Mouse (Mus musculus): ENCODE results near the gene Batf. TPM values are rescaled to one million over a fixed set of nuclear protein-coding genes. Genes with fewer than 3 reads are reported as not detected.

Batf gene
- polyA plus RNA-seq, 1 experiment from 2014 or later: 1.5 TPM

DNA sequence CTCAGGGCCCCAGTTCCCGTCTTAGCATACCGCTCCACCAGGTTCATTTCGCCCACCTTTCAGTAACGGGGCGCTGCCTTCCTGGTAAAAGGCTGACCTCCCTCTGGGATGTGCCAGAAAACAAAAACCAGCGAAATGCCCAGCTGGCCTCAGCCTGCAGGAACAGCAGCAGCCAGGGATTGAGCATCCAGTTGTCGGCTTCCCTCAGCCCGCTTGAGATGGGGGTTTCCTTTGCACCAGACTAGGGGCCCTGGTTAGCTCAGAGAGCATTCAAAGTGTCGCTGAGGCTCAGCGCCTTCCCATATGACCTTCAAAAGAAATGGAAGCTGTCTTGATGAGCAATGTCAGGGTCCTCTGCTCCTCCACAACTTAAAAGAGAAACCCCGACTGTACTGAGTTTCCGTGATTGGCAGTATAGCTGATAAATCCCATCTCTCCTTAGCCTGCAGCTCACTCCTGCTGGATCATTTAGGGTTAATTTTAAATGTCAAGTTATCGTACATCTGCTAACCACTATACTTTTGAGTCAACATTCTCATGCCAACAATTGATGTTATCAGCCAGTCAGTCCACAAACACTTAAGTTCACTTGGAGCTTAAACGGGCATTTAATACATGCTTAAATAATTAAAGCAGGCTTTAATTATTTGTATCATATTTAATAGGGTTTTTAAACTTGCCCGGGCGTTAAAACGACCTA, 19.5 kb downstream of the Batf start:
- ATAC-seq (ENCODE audit: insufficient read depth, low FRiP score, low TSS enrichment): no peak
- H3K4me2 ChIP-seq (ENCODE audit: low read depth): peak overlapping the region; percentile 51
- 23% methylated on average over 17 of the region's 17 CpGs for WGBS
- no peaks in the 10 kb centered on the region for H3K9me3 ChIP-seq (ENCODE audit: control insufficient read depth, low read length)
- H3K4me1 ChIP-seq (ENCODE audit: control insufficient read depth, insufficient read depth, low read length): no peaks in the 10 kb centered on the region
- no peak for DNase-seq (ENCODE audit: low spot score)
- no peak overlapping the region for H3K27ac ChIP-seq (ENCODE audit: low read depth, low read length)
- peak overlapping the region; percentile 49 for H3K9ac ChIP-seq (ENCODE audit: low read length)
- H3K4me3 ChIP-seq (ENCODE audit: low read depth, low read length): peak overlapping the region; percentile 32
- H3K27me3 ChIP-seq (ENCODE audit: control insufficient read depth, insufficient read depth, low read length): no peaks in the 10 kb centered on the region
- H3K36me3 ChIP-seq (ENCODE audit: control insufficient read depth, insufficient read depth, low read length): no peaks in the 10 kb centered on the region

DNA sequence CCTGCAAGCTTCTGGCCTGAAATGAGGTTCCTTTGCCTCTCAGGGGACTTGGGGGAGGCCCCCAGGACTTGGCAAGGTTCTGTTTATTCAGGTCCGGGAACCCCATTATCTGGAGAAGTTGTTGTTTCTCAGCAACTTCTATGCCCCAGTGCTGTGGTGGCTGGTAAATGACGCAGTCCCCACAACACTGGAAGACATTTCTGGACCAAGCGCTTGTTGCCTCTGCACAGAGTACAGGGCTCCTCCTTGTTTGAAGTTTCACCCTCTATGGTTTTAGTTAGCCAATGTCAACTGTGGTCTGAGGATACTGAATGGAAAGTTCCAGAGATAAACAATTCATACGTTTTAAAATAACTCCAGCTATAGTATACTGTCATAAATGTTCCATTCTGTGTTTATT, 20.4 kb downstream of the Batf start:
- no peaks in the 10 kb centered on the region for H3K4me1 ChIP-seq (ENCODE audit: control insufficient read depth, insufficient read depth, low read length)
- H3K4me2 ChIP-seq (ENCODE audit: low read depth): no peak overlapping the region
- WGBS: 86% methylated on average over 4 of the region's 4 CpGs
- no peak for DNase-seq (ENCODE audit: low spot score)
- no peaks in the 10 kb centered on the region for H3K9me3 ChIP-seq (ENCODE audit: control insufficient read depth, low read length)
- no peaks in the 10 kb centered on the region for H3K27me3 ChIP-seq (ENCODE audit: control insufficient read depth, insufficient read depth, low read length)
- no peak for ATAC-seq (ENCODE audit: insufficient read depth, low FRiP score, low TSS enrichment)
- no peak overlapping the region for H3K9ac ChIP-seq (ENCODE audit: low read length)
- H3K4me3 ChIP-seq (ENCODE audit: low read depth, low read length): no peak overlapping the region
- H3K36me3 ChIP-seq (ENCODE audit: control insufficient read depth, insufficient read depth, low read length): no peaks in the 10 kb centered on the region
- no peak overlapping the region for H3K27ac ChIP-seq (ENCODE audit: low read depth, low read length)

DNA sequence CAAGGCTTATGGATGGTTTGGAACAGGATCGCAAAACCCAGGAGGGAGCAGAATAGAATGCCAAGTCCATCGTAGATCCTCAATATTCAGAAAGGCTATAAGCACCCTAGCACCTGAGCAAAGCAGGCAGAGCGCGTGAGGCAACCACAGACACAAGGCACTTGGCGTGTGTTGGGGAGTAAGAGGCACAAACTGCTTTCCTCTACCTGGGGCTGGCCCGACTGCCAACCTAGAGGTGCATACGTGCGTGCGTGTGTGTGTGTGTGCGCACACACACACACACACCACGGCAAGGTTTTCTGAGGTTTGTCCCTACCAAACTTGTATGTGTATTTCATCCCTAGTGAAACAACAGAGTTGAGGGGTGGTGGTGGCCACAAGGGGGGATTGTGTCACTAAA, 20.9 kb downstream of the Batf start:
- no peaks in the 10 kb centered on the region for H3K9me3 ChIP-seq (ENCODE audit: control insufficient read depth, low read length)
- H3K36me3 ChIP-seq (ENCODE audit: control insufficient read depth, insufficient read depth, low read length): no peaks in the 10 kb centered on the region
- H3K9ac ChIP-seq (ENCODE audit: low read length): no peak overlapping the region
- DNase-seq (ENCODE audit: low spot score) (no peak), ATAC-seq (ENCODE audit: insufficient read depth, low FRiP score, low TSS enrichment) (no peak)
- WGBS: 96% methylated on average over 11 of the region's 11 CpGs
- no peaks in the 10 kb centered on the region for H3K27me3 ChIP-seq (ENCODE audit: control insufficient read depth, insufficient read depth, low read length)
- H3K4me2 ChIP-seq (ENCODE audit: low read depth): no peak overlapping the region
- no peaks in the 10 kb centered on the region for H3K4me1 ChIP-seq (ENCODE audit: control insufficient read depth, insufficient read depth, low read length)
- H3K27ac ChIP-seq (ENCODE audit: low read depth, low read length): no peak overlapping the region
- no peak overlapping the region for H3K4me3 ChIP-seq (ENCODE audit: low read depth, low read length)

DNA sequence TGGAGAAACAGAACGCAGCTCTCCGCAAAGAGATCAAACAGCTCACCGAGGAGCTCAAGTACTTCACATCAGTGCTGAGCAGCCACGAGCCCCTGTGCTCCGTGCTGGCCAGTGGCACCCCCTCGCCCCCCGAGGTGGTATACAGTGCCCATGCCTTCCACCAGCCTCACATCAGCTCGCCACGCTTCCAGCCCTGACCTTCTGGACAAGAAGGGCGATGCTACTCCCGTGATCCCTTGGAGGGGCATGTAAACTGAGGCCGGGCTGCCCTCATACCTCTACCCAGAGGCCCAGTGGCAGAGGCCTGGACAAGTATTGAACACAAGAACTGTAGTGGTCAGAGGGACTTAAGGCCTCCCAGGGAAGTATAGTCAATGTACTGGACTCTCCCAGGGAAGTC, 22.1 kb downstream of the Batf start:
- no peak for ATAC-seq (ENCODE audit: insufficient read depth, low FRiP score, low TSS enrichment)

DNA sequence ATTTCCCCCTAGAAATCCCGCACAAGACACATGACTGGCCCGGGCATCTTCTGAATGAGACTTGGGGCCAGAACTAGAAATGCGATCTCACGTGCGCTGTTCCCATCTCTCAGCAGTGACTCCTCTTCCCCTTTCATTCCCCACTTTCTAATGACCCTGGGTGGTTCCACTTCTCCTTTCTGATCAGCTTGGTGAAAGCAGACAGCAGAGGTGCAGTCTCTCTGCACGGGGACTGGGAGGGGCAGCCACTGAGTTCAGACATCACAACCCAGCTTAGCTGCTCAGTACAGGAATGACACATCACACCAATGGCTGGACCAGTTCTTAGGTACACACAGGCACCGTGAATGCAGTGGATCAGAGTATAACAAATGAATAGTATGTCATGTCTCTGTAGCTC, 24.2 kb downstream of the Batf start:
- no peak overlapping the region for H3K4me2 ChIP-seq (ENCODE audit: low read depth)
- no peak for ATAC-seq (ENCODE audit: insufficient read depth, low FRiP score, low TSS enrichment)
- no peak overlapping the region for H3K9ac ChIP-seq (ENCODE audit: low read length)
- no peak for DNase-seq (ENCODE audit: low spot score)
- no peaks in the 10 kb centered on the region for H3K9me3 ChIP-seq (ENCODE audit: control insufficient read depth, low read length)
- 85% methylated on average over 7 of the region's 7 CpGs for WGBS
- no peak overlapping the region for H3K4me3 ChIP-seq (ENCODE audit: low read depth, low read length)
- no peaks in the 10 kb centered on the region for H3K27me3 ChIP-seq (ENCODE audit: control insufficient read depth, insufficient read depth, low read length)
- no peaks in the 10 kb centered on the region for H3K36me3 ChIP-seq (ENCODE audit: control insufficient read depth, insufficient read depth, low read length)
- H3K27ac ChIP-seq (ENCODE audit: low read depth, low read length): no peak overlapping the region
- no peaks in the 10 kb centered on the region for H3K4me1 ChIP-seq (ENCODE audit: control insufficient read depth, insufficient read depth, low read length)

More for the DNA sequence above, 22.1 kb downstream of the Batf start:
- Histone ChIP-seq H3K9ac (ENCODE audit: low read length) (no peak overlapping the region), H3K36me3 (ENCODE audit: control insufficient read depth, insufficient read depth, low read length) (no peaks in the 10 kb centered on the region), H3K27me3 (ENCODE audit: control insufficient read depth, insufficient read depth, low read length) (no peaks in the 10 kb centered on the region), H3K9me3 (ENCODE audit: control insufficient read depth, low read length) (no peaks in the 10 kb centered on the region), H3K4me3 (ENCODE audit: low read depth, low read length) (no peak overlapping the region), H3K4me2 (ENCODE audit: low read depth) (no peak overlapping the region), H3K4me1 (ENCODE audit: control insufficient read depth, insufficient read depth, low read length) (no peaks in the 10 kb centered on the region), H3K27ac (ENCODE audit: low read depth, low read length) (no peak overlapping the region)
- DNase-seq (ENCODE audit: low spot score): no peak
- 79% methylated on average over 12 of the region's 12 CpGs for WGBS

DNA sequence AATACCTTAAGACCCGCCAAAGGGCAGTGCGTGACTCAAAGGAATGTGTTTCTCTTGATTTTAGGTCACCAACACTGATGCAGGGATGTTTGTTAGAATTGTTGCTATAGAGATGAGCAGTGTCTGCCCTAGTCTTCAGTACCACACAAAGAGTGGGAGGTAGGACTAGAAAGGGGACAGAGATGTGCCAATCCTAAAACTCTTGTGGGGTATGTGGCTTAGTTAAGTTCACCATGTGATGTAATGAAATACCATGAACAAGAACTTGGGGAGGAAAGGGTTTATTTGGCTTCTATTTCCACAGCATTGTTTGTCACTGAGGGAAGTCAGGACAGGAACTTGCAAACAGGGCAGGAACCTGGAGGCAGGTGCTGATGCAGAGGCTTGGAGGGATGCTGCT, 26.1 kb downstream of the Batf start:
- H3K9ac ChIP-seq (ENCODE audit: low read length): no peak overlapping the region
- H3K27ac ChIP-seq (ENCODE audit: low read depth, low read length): no peak overlapping the region
- ATAC-seq (ENCODE audit: insufficient read depth, low FRiP score, low TSS enrichment) (no peak), DNase-seq (ENCODE audit: low spot score) (no peak)
- H3K36me3 ChIP-seq (ENCODE audit: control insufficient read depth, insufficient read depth, low read length): no peaks in the 10 kb centered on the region
- no peaks in the 10 kb centered on the region for H3K4me1 ChIP-seq (ENCODE audit: control insufficient read depth, insufficient read depth, low read length)
- no peaks in the 10 kb centered on the region for H3K27me3 ChIP-seq (ENCODE audit: control insufficient read depth, insufficient read depth, low read length)
- WGBS: 91% methylated on average over 2 of the region's 2 CpGs
- no peak overlapping the region for H3K4me2 ChIP-seq (ENCODE audit: low read depth)
- H3K9me3 ChIP-seq (ENCODE audit: control insufficient read depth, low read length): no peaks in the 10 kb centered on the region
- H3K4me3 ChIP-seq (ENCODE audit: low read depth, low read length): no peak overlapping the region

DNA sequence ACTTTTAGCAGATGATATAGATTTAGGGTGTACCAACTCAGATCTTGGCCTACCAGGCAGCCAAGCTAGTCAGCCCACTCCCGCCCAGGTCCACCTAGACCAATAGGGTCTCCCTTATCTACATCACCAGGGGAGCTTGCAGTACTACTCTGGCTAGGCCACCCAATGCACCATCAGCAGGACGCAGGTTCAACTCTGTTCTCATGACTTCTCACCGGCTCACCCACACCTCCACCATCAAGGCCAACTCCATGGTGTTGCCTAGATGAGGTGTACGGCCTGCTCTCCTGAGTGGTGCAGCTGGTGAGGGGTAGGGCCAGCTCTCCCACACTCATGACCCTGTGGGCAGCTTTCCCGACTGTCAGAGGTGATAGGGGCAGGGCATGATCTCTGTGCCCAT, 27.7 kb downstream of the Batf start:
- no peaks in the 10 kb centered on the region for H3K27me3 ChIP-seq (ENCODE audit: control insufficient read depth, insufficient read depth, low read length)
- DNase-seq (ENCODE audit: low spot score): no peak
- no peak for ATAC-seq (ENCODE audit: insufficient read depth, low FRiP score, low TSS enrichment)
- H3K4me3 ChIP-seq (ENCODE audit: low read depth, low read length): no peak overlapping the region
- 91% methylated on average over 5 of the region's 5 CpGs for WGBS
- H3K9ac ChIP-seq (ENCODE audit: low read length): no peak overlapping the region
- no peaks in the 10 kb centered on the region for H3K36me3 ChIP-seq (ENCODE audit: control insufficient read depth, insufficient read depth, low read length)
- H3K4me2 ChIP-seq (ENCODE audit: low read depth): no peak overlapping the region
- H3K9me3 ChIP-seq (ENCODE audit: control insufficient read depth, low read length): no peaks in the 10 kb centered on the region
- H3K27ac ChIP-seq (ENCODE audit: low read depth, low read length): no peak overlapping the region
- no peaks in the 10 kb centered on the region for H3K4me1 ChIP-seq (ENCODE audit: control insufficient read depth, insufficient read depth, low read length)

DNA sequence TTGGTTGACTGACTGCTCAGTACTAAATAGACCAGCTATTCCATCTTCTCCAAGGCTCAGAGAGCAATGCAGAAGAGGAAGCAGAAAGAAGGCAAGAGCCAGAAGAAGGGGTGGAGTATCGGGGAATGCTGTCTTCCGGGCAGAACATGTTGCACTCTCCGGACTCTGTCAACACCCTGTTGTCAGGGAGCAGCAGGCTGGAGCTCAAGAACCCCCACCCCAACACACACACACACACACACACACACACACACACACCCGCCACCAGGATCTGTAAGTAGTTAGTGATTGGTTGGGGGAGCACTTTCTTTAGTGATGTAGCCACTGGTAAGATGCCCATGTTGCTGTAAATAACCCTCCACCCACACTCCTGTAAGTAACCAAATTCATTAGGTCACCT, 38.8 kb downstream of the Batf start:
- ATAC-seq (ENCODE audit: insufficient read depth, low FRiP score, low TSS enrichment) (no peak), DNase-seq (ENCODE audit: low spot score) (no peak)
- 86% methylated on average over 4 of the region's 4 CpGs for WGBS
- no peak overlapping the region for H3K9ac ChIP-seq (ENCODE audit: low read length)
- no peak overlapping the region for H3K4me3 ChIP-seq (ENCODE audit: low read depth, low read length)
- H3K4me1 ChIP-seq (ENCODE audit: control insufficient read depth, insufficient read depth, low read length): no peaks in the 10 kb centered on the region
- H3K9me3 ChIP-seq (ENCODE audit: control insufficient read depth, low read length): no peaks in the 10 kb centered on the region
- no peak overlapping the region for H3K4me2 ChIP-seq (ENCODE audit: low read depth)
- no peaks in the 10 kb centered on the region for H3K27me3 ChIP-seq (ENCODE audit: control insufficient read depth, insufficient read depth, low read length)
- no peak overlapping the region for H3K27ac ChIP-seq (ENCODE audit: low read depth, low read length)
- no peaks in the 10 kb centered on the region for H3K36me3 ChIP-seq (ENCODE audit: control insufficient read depth, insufficient read depth, low read length)

DNA sequence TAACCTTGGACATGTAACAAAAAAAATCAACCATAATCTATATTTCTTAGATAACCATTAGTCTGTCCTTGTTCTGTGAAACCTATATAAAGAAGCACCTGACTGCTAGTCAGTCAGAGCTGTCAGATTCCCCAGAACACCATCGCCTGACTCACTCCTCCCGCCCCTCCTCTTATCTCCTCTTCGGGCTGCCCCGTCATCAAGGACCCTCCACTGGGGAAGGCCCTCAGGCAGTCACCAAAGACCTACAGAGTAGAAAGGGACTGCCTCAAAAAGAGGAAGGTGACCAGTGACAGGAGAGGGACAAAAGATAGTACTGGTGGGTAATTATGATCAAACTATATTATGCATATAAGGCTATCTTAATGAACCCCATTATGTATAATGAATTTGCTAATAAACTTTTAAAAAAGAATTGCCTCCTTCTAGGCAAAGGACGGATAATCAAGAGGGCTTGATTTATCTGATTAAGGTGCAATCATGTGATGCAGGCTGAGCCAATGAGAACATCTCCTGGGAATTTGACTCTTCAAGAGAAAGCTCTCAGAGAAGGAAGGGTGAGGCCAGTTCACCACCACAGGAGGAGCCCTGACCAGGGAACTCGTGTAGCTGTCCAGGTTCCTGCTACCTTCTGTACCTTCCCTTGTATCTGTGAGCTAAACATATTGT, 40.4 kb downstream of the Batf start:
- Histone ChIP-seq H3K4me2 (ENCODE audit: low read depth) (no peak overlapping the region), H3K9me3 (ENCODE audit: control insufficient read depth, low read length) (no peaks in the 10 kb centered on the region), H3K9ac (ENCODE audit: low read length) (no peak overlapping the region), H3K36me3 (ENCODE audit: control insufficient read depth, insufficient read depth, low read length) (no peaks in the 10 kb centered on the region), H3K27me3 (ENCODE audit: control insufficient read depth, insufficient read depth, low read length) (no peaks in the 10 kb centered on the region), H3K4me1 (ENCODE audit: control insufficient read depth, insufficient read depth, low read length) (no peaks in the 10 kb centered on the region), H3K27ac (ENCODE audit: low read depth, low read length) (no peak overlapping the region), H3K4me3 (ENCODE audit: low read depth, low read length) (no peak overlapping the region)
- ATAC-seq (ENCODE audit: insufficient read depth, low FRiP score, low TSS enrichment): no peak
- no peak for DNase-seq (ENCODE audit: low spot score)
- 72% methylated on average over 6 of the region's 6 CpGs for WGBS

All from neural tube, embryonic 11.5 days (tissue).